Mouse (Mus musculus): Measurements from ENCODE around the gene Olfr78. TPM values are rescaled to one million over a fixed set of nuclear protein-coding genes. Genes with fewer than 3 reads are reported as not detected.

The Olfr78 gene
- total RNA-seq (2014; fragmentation: Nextera tagmentation) (not detected in 2 replicates), total RNA-seq (2017) (0.11 and 0.23 TPM in 2 replicates), polyA plus RNA-seq (2012) (not detected in 2 replicates)

DNA sequence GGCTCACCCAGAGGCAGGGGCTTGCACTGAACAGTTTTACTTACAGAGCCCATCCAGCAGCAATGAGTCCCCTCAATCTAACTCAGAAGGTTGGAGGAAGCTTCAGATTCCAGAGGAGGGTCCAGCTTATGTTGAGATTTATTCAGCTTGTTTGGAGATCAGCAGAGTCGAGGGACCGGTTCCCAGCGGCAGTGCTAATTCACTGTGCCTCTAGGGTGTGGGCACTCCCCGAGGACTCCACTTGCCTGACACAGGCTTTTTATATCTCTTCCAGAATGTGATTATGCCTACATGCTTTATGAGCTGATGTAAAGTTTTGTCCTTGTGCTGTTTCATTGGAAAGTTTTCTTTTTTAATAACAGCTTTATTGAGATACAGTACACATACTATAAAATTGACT, at the start of gene Olfr78, which contains the start of gene Olfr560:
Olfr78 (minus strand) TSS at position 206 of the 400 bp plus-strand sequence.
Olfr560 (minus strand) TSS at position 101 of the 400 bp plus-strand sequence.
- TF ChIP-seq CTCF (IDR thresholded peaks at IDR 0.05; ENCODE audit: low read depth, low read length), result no peak
- no peak for TF ChIP-seq POLR2AphosphoS5 (IDR thresholded peaks at IDR 0.05; ENCODE audit: insufficient replicate concordance, low read depth, low read length)
- no peak for TF ChIP-seq GATA1 (IDR thresholded peaks at IDR 0.05; ENCODE audit: borderline replicate concordance, low read length)
- no peak for TF ChIP-seq TAL1 (conservative IDR thresholded peaks at IDR 0.05; ENCODE audit: low read depth, low read length)
- no peak for TF ChIP-seq GATA2 (IDR thresholded peaks at IDR 0.05; ENCODE audit: borderline replicate concordance, low read depth, low read length)
- Histone ChIP-seq H3K4me3 (ENCODE audit: low read depth, low read length) (no peak within 1 kb of the TSS), H3K9me3 (replicated peaks) (no peaks in the 10 kb centered on the region), H3K4me1 (ENCODE audit: insufficient read depth, low read depth, low read length) (no peaks in the 10 kb centered on the region), H3K36me3 (replicated peaks) (no peaks in the 10 kb centered on the region), H3K27me3 (ENCODE audit: insufficient read depth, low read length) (no peaks in the 10 kb centered on the region)
- DNase-seq (ENCODE audit: low spot score) (no peak), ATAC-seq (ENCODE audit: extremely low read depth, insufficient number of reproducible peaks, low FRiP score, poor library complexity, severe bottlenecking) (no peak)

DNA sequence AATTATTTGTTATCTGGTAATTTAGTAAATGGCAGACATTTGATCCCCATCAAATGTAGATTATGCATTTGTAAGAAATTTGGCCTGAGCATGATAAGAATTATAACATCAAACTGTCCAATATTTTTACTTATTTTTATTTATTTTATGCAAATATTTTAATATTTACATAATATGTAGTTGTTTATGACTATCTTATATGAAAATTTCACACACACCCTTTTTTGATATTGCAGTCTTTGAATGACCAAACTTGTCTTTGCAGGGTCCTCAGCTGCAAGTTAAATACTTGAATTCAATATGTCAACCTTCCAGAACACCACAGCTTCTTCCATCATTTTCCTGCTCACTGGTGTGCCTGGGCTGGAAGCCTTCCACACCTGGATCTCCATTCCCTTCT, 43.9 kb upstream of the Olfr78 start, which contains the start of gene Olfr564:
Olfr564 (plus strand) TSS at position 301 of the 400 bp plus-strand sequence.
- DNase-seq (ENCODE audit: low spot score) (no peak), ATAC-seq (ENCODE audit: extremely low read depth, insufficient number of reproducible peaks, low FRiP score, poor library complexity, severe bottlenecking) (no peak)
- Histone ChIP-seq H3K9me3 (replicated peaks) (no peaks in the 10 kb centered on the region), H3K4me1 (ENCODE audit: insufficient read depth, low read depth, low read length) (no peaks in the 10 kb centered on the region), H3K4me3 (ENCODE audit: low read depth, low read length) (no peak within 1 kb of the TSS), H3K27me3 (ENCODE audit: insufficient read depth, low read length) (no peaks in the 10 kb centered on the region), H3K36me3 (replicated peaks) (no peaks in the 10 kb centered on the region)
- no peak for TF ChIP-seq TAL1 (conservative IDR thresholded peaks at IDR 0.05; ENCODE audit: low read depth, low read length)
- no peak for TF ChIP-seq GATA2 (IDR thresholded peaks at IDR 0.05; ENCODE audit: borderline replicate concordance, low read depth, low read length)
- no peak for TF ChIP-seq CTCF (IDR thresholded peaks at IDR 0.05; ENCODE audit: low read depth, low read length)
- TF ChIP-seq POLR2AphosphoS5 (IDR thresholded peaks at IDR 0.05; ENCODE audit: insufficient replicate concordance, low read depth, low read length), result no peak
- no peak for TF ChIP-seq GATA1 (IDR thresholded peaks at IDR 0.05; ENCODE audit: borderline replicate concordance, low read length)

DNA sequence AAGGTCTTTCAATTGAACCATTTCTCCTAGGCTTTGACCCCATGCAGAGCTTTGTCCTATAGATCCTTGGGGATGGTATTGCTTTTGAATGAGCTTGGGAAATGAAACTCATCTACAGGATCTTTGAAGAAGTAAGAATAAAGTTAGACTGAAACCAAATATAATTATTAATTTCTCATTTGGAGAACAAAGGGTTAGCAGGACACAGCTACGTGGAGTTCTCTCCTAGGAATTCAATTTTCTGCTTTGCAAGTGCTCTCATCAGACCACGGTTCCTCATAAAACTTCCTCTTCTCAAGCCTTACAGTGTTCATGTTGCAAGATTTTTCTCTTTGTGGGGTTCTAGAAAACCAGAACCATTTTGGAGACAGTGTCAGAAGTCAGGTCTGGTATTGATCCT, 11.7 kb upstream of the Olfr78 start, which contains the start of gene Olfr561:
Olfr561 (plus strand) TSS at position 301 of the 400 bp plus-strand sequence.
- ATAC-seq (ENCODE audit: extremely low read depth, insufficient number of reproducible peaks, low FRiP score, poor library complexity, severe bottlenecking), result no peak
- Histone ChIP-seq H3K9me3 (replicated peaks) (no peaks in the 10 kb centered on the region), H3K4me1 (ENCODE audit: insufficient read depth, low read depth, low read length) (no peaks in the 10 kb centered on the region), H3K36me3 (replicated peaks) (no peaks in the 10 kb centered on the region), H3K27me3 (ENCODE audit: insufficient read depth, low read length) (no peaks in the 10 kb centered on the region), H3K4me3 (ENCODE audit: low read depth, low read length) (no peak within 1 kb of the TSS)
- no peak for TF ChIP-seq GATA2 (IDR thresholded peaks at IDR 0.05; ENCODE audit: borderline replicate concordance, low read depth, low read length)
- TF ChIP-seq TAL1 (conservative IDR thresholded peaks at IDR 0.05; ENCODE audit: low read depth, low read length), result no peak
- no peak for TF ChIP-seq GATA1 (IDR thresholded peaks at IDR 0.05; ENCODE audit: borderline replicate concordance, low read length)
- no peak for TF ChIP-seq CTCF (IDR thresholded peaks at IDR 0.05; ENCODE audit: low read depth, low read length)
- no peak for TF ChIP-seq POLR2AphosphoS5 (IDR thresholded peaks at IDR 0.05; ENCODE audit: insufficient replicate concordance, low read depth, low read length)
- DNase-seq (ENCODE audit: low spot score), result no peak

DNA sequence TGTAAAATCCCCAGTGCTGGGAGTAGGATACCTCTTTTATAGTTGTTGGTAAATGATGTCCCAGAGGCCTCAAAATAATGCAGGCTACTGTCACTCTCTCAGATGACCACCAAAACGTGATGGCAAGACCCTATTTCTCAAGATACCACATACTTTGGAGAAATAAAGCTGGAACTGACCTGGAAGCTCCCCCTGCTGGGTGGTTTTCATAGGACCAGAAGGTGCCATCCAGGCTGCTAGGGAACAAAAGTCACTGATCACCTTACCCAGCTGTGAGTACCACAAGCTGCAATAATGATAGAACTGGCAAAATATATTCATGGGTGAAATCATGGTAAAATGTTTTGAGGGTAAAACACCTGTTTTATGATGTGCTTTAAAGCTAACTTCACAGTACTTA, 7.2 kb downstream of the Olfr78 start:
- H3K4me1 ChIP-seq (ENCODE audit: insufficient read depth, low read depth, low read length), result no peaks in the 10 kb centered on the region
- H3K9me3 ChIP-seq (replicated peaks), result no peaks in the 10 kb centered on the region
- no peak for TF ChIP-seq TAL1 (conservative IDR thresholded peaks at IDR 0.05; ENCODE audit: low read depth, low read length)
- DNase-seq (ENCODE audit: low spot score) (no peak), ATAC-seq (ENCODE audit: extremely low read depth, insufficient number of reproducible peaks, low FRiP score, poor library complexity, severe bottlenecking) (no peak)
- no peaks in the 10 kb centered on the region for H3K36me3 ChIP-seq (replicated peaks)
- H3K4me3 ChIP-seq (ENCODE audit: low read depth, low read length), result no peak overlapping the region
- no peaks in the 10 kb centered on the region for H3K27me3 ChIP-seq (ENCODE audit: insufficient read depth, low read length)

DNA sequence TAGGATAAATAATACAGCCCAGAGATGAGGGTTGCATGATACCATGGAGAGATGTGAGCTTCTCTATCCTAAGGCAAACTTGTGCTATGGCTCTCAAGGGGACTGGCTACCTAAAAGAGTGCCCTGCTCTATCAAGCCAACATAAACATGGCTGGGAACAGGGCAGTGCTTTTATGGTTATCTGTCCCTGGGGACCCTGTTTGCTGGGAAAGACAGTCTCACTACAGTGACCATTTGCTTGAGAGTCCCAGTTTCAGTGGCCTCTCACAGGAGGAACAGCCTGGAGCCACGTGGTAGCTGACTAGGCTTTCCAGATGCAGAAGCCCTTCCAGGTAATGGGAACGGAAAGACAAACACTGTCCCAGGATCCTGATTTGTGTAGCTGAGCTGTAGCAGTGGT, 21.6 kb downstream of the Olfr78 start:
- no peak for DNase-seq (ENCODE audit: low spot score)
- no peaks in the 10 kb centered on the region for H3K4me1 ChIP-seq (ENCODE audit: insufficient read depth, low read depth, low read length)
- H3K4me3 ChIP-seq (ENCODE audit: low read depth, low read length), result no peak overlapping the region
- TF ChIP-seq POLR2AphosphoS5 (IDR thresholded peaks at IDR 0.05; ENCODE audit: insufficient replicate concordance, low read depth, low read length) (no peak), CTCF (IDR thresholded peaks at IDR 0.05; ENCODE audit: low read depth, low read length) (no peak), GATA1 (IDR thresholded peaks at IDR 0.05; ENCODE audit: borderline replicate concordance, low read length) (no peak), GATA2 (IDR thresholded peaks at IDR 0.05; ENCODE audit: borderline replicate concordance, low read depth, low read length) (no peak), TAL1 (conservative IDR thresholded peaks at IDR 0.05; ENCODE audit: low read depth, low read length) (no peak)
- no peaks in the 10 kb centered on the region for H3K36me3 ChIP-seq (replicated peaks)
- no peaks in the 10 kb centered on the region for H3K9me3 ChIP-seq (replicated peaks)
- ATAC-seq (ENCODE audit: extremely low read depth, insufficient number of reproducible peaks, low FRiP score, poor library complexity, severe bottlenecking), result no peak
- no peaks in the 10 kb centered on the region for H3K27me3 ChIP-seq (ENCODE audit: insufficient read depth, low read length)

DNA sequence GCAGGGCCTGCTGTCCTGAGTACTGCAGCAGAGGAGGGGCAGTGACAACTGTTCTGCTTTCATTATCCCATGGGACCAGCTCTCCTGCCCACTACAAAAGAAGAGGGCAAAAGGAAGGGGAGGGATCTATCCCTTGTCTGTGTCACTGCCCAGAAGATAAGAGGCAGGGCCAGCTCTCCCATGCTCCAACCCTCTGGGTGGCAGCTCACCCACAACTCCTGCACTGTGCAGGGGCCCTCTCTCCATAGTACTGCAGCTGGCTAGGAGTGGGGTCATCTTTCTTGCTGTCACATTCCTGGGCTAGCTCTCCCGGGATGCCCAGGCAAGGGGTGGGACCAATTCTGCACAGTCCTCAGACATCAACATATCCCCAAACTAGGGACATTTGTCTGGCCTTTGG, 25.5 kb downstream of the Olfr78 start:
- Histone ChIP-seq H3K36me3 (replicated peaks) (no peaks in the 10 kb centered on the region), H3K4me1 (ENCODE audit: insufficient read depth, low read depth, low read length) (no peaks in the 10 kb centered on the region), H3K9me3 (replicated peaks) (no peaks in the 10 kb centered on the region), H3K4me3 (ENCODE audit: low read depth, low read length) (no peak overlapping the region), H3K27me3 (ENCODE audit: insufficient read depth, low read length) (no peaks in the 10 kb centered on the region)
- DNase-seq (ENCODE audit: low spot score), result no peak
- no peak for ATAC-seq (ENCODE audit: extremely low read depth, insufficient number of reproducible peaks, low FRiP score, poor library complexity, severe bottlenecking)
- TF ChIP-seq GATA1 (IDR thresholded peaks at IDR 0.05; ENCODE audit: borderline replicate concordance, low read length), result no peak
- TF ChIP-seq GATA2 (IDR thresholded peaks at IDR 0.05; ENCODE audit: borderline replicate concordance, low read depth, low read length), result no peak
- no peak for TF ChIP-seq POLR2AphosphoS5 (IDR thresholded peaks at IDR 0.05; ENCODE audit: insufficient replicate concordance, low read depth, low read length)
- no peak for TF ChIP-seq CTCF (IDR thresholded peaks at IDR 0.05; ENCODE audit: low read depth, low read length)
- TF ChIP-seq TAL1 (conservative IDR thresholded peaks at IDR 0.05; ENCODE audit: low read depth, low read length), result no peak
